Mouse (Mus musculus) mature B cell (primary cell): ENCODE measurements around the gene Tmem30c.

Experiments used
- in situ Hi-C: fragments of 300-500 bp; cut with MboI; formaldehyde crosslinking; loops from 2 replicates; pipeline ENCODE4 v1.14.3; 2019

The Tmem30c gene

DNA sequence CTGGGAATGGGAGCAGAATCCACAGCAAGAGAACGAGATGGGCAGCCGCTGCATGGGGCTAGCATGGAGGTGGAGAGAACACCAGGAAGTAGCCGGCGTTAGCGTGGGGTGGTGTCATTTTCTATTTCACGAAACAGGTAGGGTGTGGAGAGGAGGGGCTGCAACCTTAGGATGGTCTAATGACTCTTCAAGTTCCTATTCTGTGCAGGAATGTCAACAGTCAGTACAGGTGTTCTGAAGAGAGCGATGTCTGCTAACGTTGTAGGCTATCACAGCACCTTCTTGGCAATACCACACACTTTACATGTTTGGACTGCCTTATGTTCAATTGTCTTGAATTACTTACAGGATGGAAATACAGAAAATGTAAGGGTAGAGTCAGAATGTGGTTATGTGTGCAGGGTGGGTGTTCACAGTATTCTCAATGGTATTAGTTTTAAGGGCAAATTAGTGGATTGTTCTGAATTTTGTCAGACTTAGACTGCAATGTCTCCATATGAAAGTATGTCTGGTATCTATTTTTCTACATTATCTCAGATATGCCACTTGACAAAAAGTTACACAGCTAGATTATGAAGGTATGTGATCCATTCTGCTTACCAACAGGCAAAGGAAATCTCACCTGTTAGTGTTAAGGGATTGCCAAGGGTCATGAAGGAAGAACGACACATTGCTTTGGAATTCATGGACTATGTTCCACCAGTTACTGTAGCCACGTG, 2.7 kb upstream of the Tmem30c start:
- in situ Hi-C loops: no loop called here

DNA sequence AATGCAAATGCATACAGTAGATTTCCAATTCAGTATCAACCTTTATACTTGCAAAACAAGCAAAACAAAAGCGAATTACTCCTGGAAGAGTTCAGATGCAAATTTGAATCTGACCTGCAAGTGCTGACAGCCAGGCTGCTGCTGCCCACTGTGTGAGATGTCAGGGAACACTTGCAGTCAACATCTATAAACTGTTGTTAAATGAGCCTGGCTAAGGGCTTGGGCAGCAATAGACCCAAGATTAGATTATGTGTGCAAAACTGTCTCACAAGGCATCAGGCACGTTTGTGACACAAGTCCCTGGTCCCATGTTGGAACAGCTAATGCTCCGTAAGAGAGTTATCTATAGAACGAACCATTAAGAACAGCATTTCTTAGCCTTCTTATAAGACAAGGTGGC, 369 bp downstream of the Tmem30c start:
- in situ Hi-C loops: no loop called here

- in situ Hi-C loops: no loop called here
These were observed 969 bp downstream of the Tmem30c start for GRCm38 (mm10) chr16:57291696-57292095.

GRCm38 (mm10) chr16:57281417-57281816, 11.2 kb downstream of the Tmem30c start:
- in situ Hi-C loops: no loop called here

DNA sequence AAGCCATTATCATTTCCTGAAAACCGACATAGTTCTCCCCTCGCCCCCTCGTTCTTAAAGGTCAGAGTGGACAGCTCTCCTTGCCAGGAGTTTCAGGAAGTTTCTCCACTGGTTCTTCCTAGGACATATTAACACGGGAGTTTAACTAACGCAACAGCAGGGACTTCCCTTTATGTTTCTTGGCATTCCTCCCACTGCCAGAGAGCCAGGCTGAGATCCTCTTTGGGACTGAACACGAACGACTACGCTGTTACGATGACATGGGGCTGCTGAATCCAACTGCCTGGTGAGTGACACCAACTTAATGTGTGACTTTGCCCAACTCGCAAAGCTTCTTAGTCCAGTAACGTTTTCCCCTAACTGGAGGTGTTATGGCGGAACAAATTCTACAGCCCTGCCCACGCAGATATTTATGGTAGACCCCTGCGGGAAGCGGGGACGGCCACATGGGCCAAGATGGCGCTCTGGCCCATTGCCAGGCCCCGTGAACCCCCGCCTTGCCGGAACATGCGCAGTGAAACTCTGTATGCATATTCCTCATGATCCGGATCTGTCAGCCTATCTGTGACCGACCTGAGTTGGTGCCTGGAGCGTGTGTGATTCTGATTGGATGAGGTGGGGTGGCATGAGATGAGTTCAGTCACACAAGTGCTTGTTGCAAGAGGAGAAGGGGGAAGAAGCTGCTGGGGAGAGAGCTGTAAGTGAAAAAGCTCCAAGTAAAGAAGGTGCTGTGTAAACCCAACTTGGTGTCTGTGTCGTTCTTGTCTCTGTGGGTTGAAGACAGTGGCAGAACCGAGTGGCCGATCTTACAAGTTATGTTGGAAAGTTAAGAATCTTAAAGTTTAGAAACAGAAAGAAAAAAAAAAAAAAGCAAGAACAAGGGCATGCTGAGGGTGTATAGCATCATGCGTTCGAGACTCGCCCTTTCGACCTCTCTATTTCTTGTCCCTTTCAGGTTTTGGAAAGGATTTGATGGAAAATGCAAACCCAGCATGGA, 12.1 kb downstream of the Tmem30c start:
- in situ Hi-C loops: no loop called here

GRCm38 (mm10) chr16:57278976-57279626, 13.6 kb downstream of the Tmem30c start:
- in situ Hi-C loops: no loop called here

DNA sequence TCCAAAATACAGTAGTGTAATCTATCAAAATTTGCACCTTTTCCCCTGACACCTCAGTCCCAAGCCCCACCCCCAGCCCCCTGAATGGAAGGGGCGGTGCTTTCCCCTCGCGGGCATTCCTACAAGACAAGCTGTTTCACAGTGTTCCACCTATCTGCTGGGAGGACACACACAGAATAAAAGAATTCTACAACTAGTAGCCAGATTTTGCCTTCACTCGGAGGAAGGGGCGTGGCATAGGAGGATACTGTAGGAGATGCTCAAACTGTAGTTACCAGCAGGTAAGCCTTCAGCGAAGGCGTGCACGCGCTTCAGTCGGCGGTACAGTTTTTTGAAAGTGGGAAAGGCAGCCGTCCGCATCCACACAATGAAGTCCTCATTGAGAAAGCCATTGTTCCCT, 22.9 kb downstream of the Tmem30c start:
- in situ Hi-C loops: no loop called here

DNA sequence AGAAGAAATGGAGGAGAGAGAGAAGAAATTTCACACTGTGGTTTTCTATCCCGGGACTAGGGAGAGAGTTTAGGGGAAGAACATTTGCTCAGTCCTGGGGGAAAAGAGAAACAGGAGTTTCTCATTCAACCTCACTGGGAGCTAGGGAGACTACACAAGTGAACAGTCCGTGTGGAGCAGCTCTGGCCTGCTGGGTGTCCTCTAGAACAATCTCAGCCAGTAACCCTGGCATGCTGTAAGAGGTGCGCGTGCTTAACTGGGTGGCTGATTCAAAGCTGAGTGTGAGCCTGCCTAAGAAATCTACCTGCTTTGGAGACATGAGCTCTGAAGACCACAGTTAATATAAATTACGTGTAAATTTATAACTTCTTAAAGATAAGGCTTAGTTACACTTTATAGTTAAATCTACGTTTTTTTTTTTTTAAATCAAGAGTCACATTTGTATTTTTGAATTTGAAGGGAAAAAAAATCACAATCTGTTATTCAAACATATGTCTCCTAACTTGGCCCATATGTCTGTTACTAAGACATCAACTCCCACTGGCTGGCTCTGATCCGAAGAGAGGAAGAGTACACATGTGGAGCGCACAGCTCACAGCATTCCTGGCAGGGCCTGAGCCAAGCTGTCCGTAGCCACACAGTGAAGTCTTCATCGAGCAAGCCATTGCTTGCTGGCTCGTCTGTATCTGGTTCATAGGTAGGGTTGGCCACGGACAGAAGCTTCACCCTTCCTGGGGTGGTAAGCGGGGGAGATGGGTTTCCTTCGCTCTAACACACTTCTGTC, 24.4 kb downstream of the Tmem30c start:
- in situ Hi-C loops: no loop called here

DNA sequence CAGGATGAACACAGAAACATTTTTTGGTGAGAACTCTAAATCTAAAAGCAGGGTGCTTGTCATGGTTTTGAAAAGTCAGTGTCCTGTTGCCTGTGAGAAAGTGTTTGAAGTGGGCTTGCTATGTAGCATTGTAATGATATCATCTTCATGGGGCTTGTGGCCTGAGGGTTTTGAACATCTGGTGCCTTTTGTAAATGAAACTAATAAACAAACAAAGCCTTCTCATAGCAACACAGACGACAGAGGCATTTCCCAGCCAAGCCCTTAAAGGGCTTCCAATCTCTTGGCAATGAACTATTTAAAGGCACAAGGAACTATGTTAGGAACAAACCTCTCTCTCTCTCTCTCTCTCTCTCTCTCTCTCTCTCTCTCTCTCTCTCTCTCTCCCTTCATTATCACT, 25.6 kb downstream of the Tmem30c start:
- in situ Hi-C loops: no loop called here

DNA sequence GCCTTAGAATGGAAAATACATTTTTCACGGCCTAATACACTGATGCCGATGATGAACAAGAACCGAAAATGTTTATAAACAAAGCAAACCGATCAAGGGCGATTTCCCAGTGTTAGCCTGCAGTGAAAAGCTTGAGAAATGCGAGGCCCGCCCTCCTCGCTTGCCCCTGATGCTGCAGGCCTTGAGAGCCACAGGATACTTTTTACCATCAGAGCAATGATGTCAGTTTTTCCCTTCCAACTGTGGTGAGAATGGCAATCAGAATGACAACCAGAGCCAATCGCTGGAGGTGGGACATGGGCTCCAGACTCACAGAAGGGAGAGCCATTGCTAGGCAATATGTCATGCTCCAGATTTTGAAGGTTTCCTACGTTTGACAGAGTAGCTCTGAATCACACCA, 32.5 kb downstream of the Tmem30c start:
- in situ Hi-C loops: no loop called here

- in situ Hi-C loops: no loop called here
These were observed 33.1 kb downstream of the Tmem30c start for GRCm38 (mm10) chr16:57259356-57260083.

GRCm38 (mm10) chr16:57251589-57252421, 40.9 kb downstream of the Tmem30c start:
- in situ Hi-C loops: no loop called here

- in situ Hi-C loops: no loop called here
These were observed 41.7 kb downstream of the Tmem30c start for GRCm38 (mm10) chr16:57250991-57251390.

GRCm38 (mm10) chr16:57247464-57247863, 45.2 kb downstream of the Tmem30c start:
- in situ Hi-C loops: loop anchor here (10.0 to 25.0 kb wide), 3 partner anchors 165 to 357 kb away; partner anchors contain the start of gene Cmss1

DNA sequence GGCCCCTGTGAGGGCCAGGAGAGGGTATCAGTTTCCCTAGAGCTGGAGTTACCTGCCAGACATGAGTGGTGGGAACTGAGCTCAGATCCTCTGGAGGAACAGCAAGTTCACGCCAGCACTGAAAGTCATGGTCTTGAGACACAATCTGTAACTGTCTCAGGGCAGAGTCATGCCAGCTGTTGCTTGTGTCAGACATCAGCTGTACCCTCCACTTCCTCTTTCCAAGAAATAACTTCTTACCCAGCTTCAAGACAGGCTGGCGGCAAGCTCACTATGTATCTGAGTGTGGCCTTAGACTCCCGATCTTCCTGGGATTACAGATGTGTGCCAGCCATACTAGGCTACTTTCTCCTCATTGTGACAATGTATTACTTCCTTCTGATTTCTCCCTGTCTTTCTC, 46.1 kb downstream of the Tmem30c start:
- in situ Hi-C loops: loop anchor here (10.0 to 25.0 kb wide), 3 partner anchors 166 to 358 kb away; partner anchors contain the start of gene Cmss1

DNA sequence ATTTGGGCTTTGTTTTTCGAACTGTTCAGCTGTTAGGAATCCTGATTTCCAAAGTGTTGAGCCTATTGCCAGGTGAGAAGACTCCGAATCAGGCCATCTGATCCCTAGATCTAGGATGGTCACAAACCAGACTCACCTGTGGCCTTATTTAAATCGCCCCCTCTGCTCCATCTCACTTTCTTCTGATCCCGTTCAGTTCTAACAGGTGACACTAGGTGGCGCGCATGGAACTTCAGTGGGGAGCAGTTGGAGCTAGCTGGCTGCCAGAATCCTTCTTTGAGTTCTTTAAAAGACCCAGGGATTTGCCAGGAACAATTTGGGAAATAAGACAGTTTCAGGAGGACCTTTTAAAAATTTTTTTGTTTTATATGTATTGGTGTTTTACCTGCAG, 48.8 kb downstream of the Tmem30c start:
- in situ Hi-C loops: loop anchor here (10.0 to 25.0 kb wide), 3 partner anchors 168 to 361 kb away; partner anchors contain the start of gene Cmss1

- in situ Hi-C loops: loop anchor here (10.0 to 25.0 kb wide), 3 partner anchors 169 to 361 kb away; partner anchors contain the start of gene Cmss1
These were observed 49.3 kb downstream of the Tmem30c start for GRCm38 (mm10) chr16:57243205-57243857.

DNA sequence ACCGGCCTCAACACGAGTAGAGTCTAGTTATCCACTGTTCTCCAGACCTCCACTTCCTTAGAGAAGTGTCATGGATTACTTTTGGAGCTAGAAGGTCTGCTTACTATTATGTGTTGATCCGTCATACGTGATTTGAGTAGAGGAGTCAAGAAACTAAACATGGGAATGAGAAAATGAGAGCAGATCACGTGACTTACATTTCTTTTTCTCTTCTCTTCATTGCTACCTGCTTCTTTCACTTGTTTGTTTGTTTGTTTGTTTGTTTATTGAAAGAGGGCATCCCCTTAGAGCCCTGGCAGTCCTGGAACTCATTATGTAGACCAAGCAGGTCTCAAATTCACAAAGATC, 49.8 kb downstream of the Tmem30c start:
- in situ Hi-C loops: loop anchor here (10.0 to 25.0 kb wide), 3 partner anchors 169 to 362 kb away; partner anchors contain the start of gene Cmss1
